In genomic region chr19:30215736-30216135, GRCm38 (mm10) we compare ENCODE assay signal across 17 mouse cellular contexts. TPM values are rescaled to one million over a fixed set of nuclear protein-coding genes. Genes with fewer than 3 reads are reported as not detected.
"Had no signal": no experiment of that assay in that cellular context is flagged by ENCODE, and none has a peak within 500 bp of the region (broad histone marks: within the 10 kb centered on the region; RNA-seq: fewer than 3 reads in every experiment).

No protein-coding gene starts in this region.

RNA-seq across cellular contexts. Expression of gene Mbl2, which starts 17.0 kb away (rescaled TPM):
- polyA plus RNA-seq: cortical plate, adult 2 months; embryonic facial prominence, embryonic 10.5 days; embryonic facial prominence, embryonic 11.5 days; embryonic facial prominence, embryonic 12.5 days; embryonic facial prominence, embryonic 13.5 days; embryonic facial prominence, embryonic 14.5 days; forebrain, embryonic 10.5 days; forebrain, embryonic 11.5 days; forebrain, embryonic 12.5 days; forebrain, embryonic 13.5 days; forebrain, embryonic 14.5 days; forebrain, embryonic 15.5 days; forebrain, embryonic 16.5 days; forebrain, postnatal 0 days; frontal cortex, adult 2 months; gonadal fat pad, adult 2 months; heart, adult 2 months had no signal
